9 mouse cellular contexts compared by ENCODE assay signal in the genomic region with DNA sequence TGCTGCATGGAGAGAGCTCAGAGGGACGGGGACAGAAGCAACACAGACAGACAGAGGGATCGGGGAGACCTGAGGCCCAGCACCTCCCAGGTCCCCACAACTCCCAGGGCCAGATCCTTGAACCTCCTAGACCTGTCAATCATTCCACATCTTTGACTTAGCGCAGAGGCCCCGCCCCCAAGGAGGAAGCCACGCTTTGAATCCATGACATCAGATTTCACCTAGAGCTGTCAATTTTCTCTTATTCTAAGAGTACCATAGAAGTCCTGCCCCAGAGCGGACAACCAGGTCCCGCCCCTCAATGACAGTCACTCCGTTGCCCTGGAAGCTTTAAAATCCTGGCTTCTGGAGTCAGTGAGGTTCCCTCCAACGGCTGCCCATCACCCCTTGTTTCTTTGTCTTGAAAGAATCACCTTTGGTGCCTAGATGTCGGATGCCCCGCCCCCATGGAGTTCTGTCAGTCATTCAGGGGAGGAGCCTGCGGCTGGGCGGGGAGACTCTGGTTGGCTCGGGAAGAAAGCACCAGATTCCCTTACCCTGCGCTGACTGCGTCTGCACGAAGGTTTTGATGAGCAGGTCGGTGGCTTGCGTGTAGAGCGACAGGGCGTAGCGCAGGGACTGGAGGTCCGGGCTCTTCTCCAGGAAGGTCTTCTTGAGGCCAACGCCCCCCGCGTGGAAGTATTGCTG. TPM values are rescaled to one million over a fixed set of nuclear protein-coding genes. Genes with fewer than 3 reads are reported as not detected.
DNase-seq lines count a peak whose midpoint lies in the region; ATAC-seq and TF ChIP-seq lines count a peak whose summit lies in the region.
"Had no signal": no experiment of that assay in that cellular context is flagged by ENCODE, and none has a peak within 500 bp of the region (broad histone marks: within the 10 kb centered on the region; RNA-seq: fewer than 3 reads in every experiment).

No protein-coding gene starts in this region.

- no peak overlapping the region for H3K27ac ChIP-seq in cerebellum, adult 2 months (ENCODE audit: insufficient read depth, low read length)
- peak overlapping the region; percentile 20; the same call in 1 of the 2 replicates for H3K27ac ChIP-seq in forebrain, embryonic 16.5 days (ENCODE audit: low read length)
- H3K27ac ChIP-seq in intestine, embryonic 16.5 days (ENCODE audit: low read length): no peak overlapping the region
- H3K27ac ChIP-seq in neural tube, embryonic 14.5 days (ENCODE audit: low read depth, low read length): no peak overlapping the region
- H3K27ac ChIP-seq: macrophage had no signal

- DNase-seq in cerebellum, postnatal 10 days: peak; percentile 70 to 75
- DNase-seq in cerebellum, adult 2 months: no peak
- peak; percentile 79 for DNase-seq in adrenal gland, postnatal 10 days
- peak; percentile 71 to 77 for DNase-seq in lung, adult 18-20 months
- DNase-seq in frontal cortex, adult 2 months (ENCODE audit: extremely low spot score in 1 of 2, low spot score in 1 of 2): no peak

- no peak overlapping the region for H3K9ac ChIP-seq in forebrain, embryonic 16.5 days (replicated peaks; ENCODE audit: low read depth, low read length)
- H3K9ac ChIP-seq in intestine, embryonic 16.5 days (ENCODE audit: low read depth, low read length): 0 out of 2 replicates have a peak overlapping the region, but pooled peaks have one; percentile 19
- 0 out of 2 replicates have a peak overlapping the region, but pooled peaks have one; percentile 2 for H3K9ac ChIP-seq in neural tube, embryonic 14.5 days (replicated peaks; ENCODE audit: low read depth, low read length)

- peak; percentile 54 for ATAC-seq in forebrain, embryonic 16.5 days
- ATAC-seq in intestine, embryonic 16.5 days: peak; percentile 62
- ATAC-seq in neural tube, embryonic 14.5 days (ENCODE audit: low read depth): 0 out of 2 replicates have a peak, but pooled peaks have one; percentile 28

- TF ChIP-seq CTCF in cerebellum, adult 2 months (IDR thresholded peaks at IDR 0.05; ENCODE audit: borderline replicate concordance, insufficient read depth, low read depth, low read length): no peak

- H3K36me3 ChIP-seq in forebrain, embryonic 16.5 days (ENCODE audit: control insufficient read depth, insufficient read depth): no peaks in the 10 kb centered on the region
- no peaks in the 10 kb centered on the region for H3K36me3 ChIP-seq in intestine, embryonic 16.5 days (ENCODE audit: control insufficient read depth, insufficient read depth, low read length)
- H3K36me3 ChIP-seq in neural tube, embryonic 14.5 days (ENCODE audit: control insufficient read depth, insufficient read depth, low read length): peaks cover 7% of the 10 kb centered on the region

- no peak overlapping the region for H3K4me3 ChIP-seq in cerebellum, adult 2 months (replicated peaks; ENCODE audit: insufficient read depth, low read depth, low read length)
- no peak overlapping the region for H3K4me3 ChIP-seq in forebrain, embryonic 16.5 days (replicated peaks; ENCODE audit: low read length)
- H3K4me3 ChIP-seq in intestine, embryonic 16.5 days (ENCODE audit: low read length): peak overlapping the region; percentile 11
- no peak overlapping the region for H3K4me3 ChIP-seq in neural tube, embryonic 14.5 days (ENCODE audit: low read depth, low read length)

- H3K4me2 ChIP-seq in forebrain, embryonic 16.5 days (ENCODE audit: low read length): peak overlapping the region; percentile 10; the same call in 1 of the 2 replicates
- peak overlapping the region; percentile 47 for H3K4me2 ChIP-seq in intestine, embryonic 16.5 days (ENCODE audit: low read depth, low read length)
- peak overlapping the region; percentile 18; the same call in 1 of the 2 replicates for H3K4me2 ChIP-seq in neural tube, embryonic 14.5 days (ENCODE audit: low read depth, low read length)

- no peak for TF ChIP-seq POLR2A in cerebellum, adult 2 months (IDR thresholded peaks at IDR 0.05; ENCODE audit: borderline replicate concordance, insufficient read depth, low read length)

- no peaks in the 10 kb centered on the region for H3K9me3 ChIP-seq in forebrain, embryonic 16.5 days (ENCODE audit: control insufficient read depth, low read length)
- H3K9me3 ChIP-seq in intestine, embryonic 16.5 days (ENCODE audit: control insufficient read depth, low read length): peaks cover 5% of the 10 kb centered on the region; the same call in 1 of the 2 replicates
- H3K9me3 ChIP-seq in neural tube, embryonic 14.5 days (ENCODE audit: control insufficient read depth, low read length): no peaks in the 10 kb centered on the region

- H3K27me3 ChIP-seq in cerebellum, adult 2 months (ENCODE audit: control insufficient read depth, insufficient read depth, low read length): no peaks in the 10 kb centered on the region
- peaks cover 8% of the 10 kb centered on the region for H3K27me3 ChIP-seq in forebrain, embryonic 16.5 days (replicated peaks; ENCODE audit: control insufficient read depth, insufficient read depth, low read length)
- H3K27me3 ChIP-seq in intestine, embryonic 16.5 days (replicated peaks; ENCODE audit: control insufficient read depth, insufficient read depth, low read length): peaks cover 11% of the 10 kb centered on the region
- H3K27me3 ChIP-seq in neural tube, embryonic 14.5 days (ENCODE audit: control insufficient read depth, insufficient read depth, low read length): 0 out of 2 replicates have a peak, but pooled peaks cover 4% of the 10 kb centered on the region

- H3K4me1 ChIP-seq in cerebellum, adult 2 months (ENCODE audit: control insufficient read depth, insufficient read depth, low read length): peaks cover 14% of the 10 kb centered on the region
- peaks cover 8% of the 10 kb centered on the region for H3K4me1 ChIP-seq in forebrain, embryonic 16.5 days (replicated peaks; ENCODE audit: control insufficient read depth, insufficient read depth, low read length)
- peaks cover 19% of the 10 kb centered on the region for H3K4me1 ChIP-seq in intestine, embryonic 16.5 days (ENCODE audit: control insufficient read depth, insufficient read depth, low read length)
- H3K4me1 ChIP-seq in neural tube, embryonic 14.5 days (ENCODE audit: control insufficient read depth, insufficient read depth, low read length): peaks cover 6% of the 10 kb centered on the region

- whole genome bisulfite sequencing in cerebellum, adult 2 months: 39% methylated on average over 26 of the region's 26 CpGs
- WGBS in forebrain, embryonic 16.5 days: 3% methylated on average over 26 of the region's 26 CpGs
- 3% methylated on average over 26 of the region's 26 CpGs for WGBS in intestine, embryonic 16.5 days
- WGBS in neural tube, embryonic 14.5 days: 3% methylated on average over 26 of the region's 26 CpGs

RNA-seq across cellular contexts. Expression of a gene that starts 23.3 kb away (rescaled TPM):
- 74.1 and 77.6 TPM in 2 replicates for polyA plus RNA-seq in cerebellum, adult 2 months (2012; rRNA removed)
- total RNA-seq in adrenal gland, postnatal 10 days (2021): 10 to 100 TPM; 56.3 to 58.9 TPM
- polyA plus RNA-seq in forebrain, embryonic 16.5 days (2015; fragmentation: Nextera tagmentation; extraction: Ambion mirVana): 60.4 and 63.6 TPM in 2 replicates
- polyA plus RNA-seq in intestine, embryonic 16.5 days (2015; fragmentation: Nextera tagmentation; extraction: Ambion mirVana): 68.0 and 70.5 TPM in 2 replicates
- polyA plus RNA-seq in neural tube, embryonic 14.5 days (2014; fragmentation: Nextera tagmentation; extraction: Ambion mirVana): 71.9 and 78.5 TPM in 2 replicates
- polyA plus RNA-seq in frontal cortex, adult 2 months (2012; rRNA removed): 99.4 and 104 TPM in 2 replicates

RNA-seq across cellular contexts. Expression of a gene that starts 36.7 kb away (rescaled TPM):
- 3.4 and 3.7 TPM in 2 replicates for polyA plus RNA-seq in cerebellum, adult 2 months (2012; rRNA removed)
- total RNA-seq in adrenal gland, postnatal 10 days (2021): 1 to 10 TPM; 3.9 to 4.2 TPM
- polyA plus RNA-seq in forebrain, embryonic 16.5 days (2015; fragmentation: Nextera tagmentation; extraction: Ambion mirVana): 6.2 and 8.4 TPM in 2 replicates
- 3.0 and 3.5 TPM in 2 replicates for polyA plus RNA-seq in intestine, embryonic 16.5 days (2015; fragmentation: Nextera tagmentation; extraction: Ambion mirVana)
- polyA plus RNA-seq in neural tube, embryonic 14.5 days (2014; fragmentation: Nextera tagmentation; extraction: Ambion mirVana): 7.5 and 9.3 TPM in 2 replicates
- polyA plus RNA-seq in frontal cortex, adult 2 months (2012; rRNA removed): 4.3 and 4.5 TPM in 2 replicates

RNA-seq across cellular contexts. Expression of a gene that starts 37.4 kb away (rescaled TPM):
- polyA plus RNA-seq in cerebellum, adult 2 months (2012; rRNA removed): 97.3 and 110 TPM in 2 replicates
- 1 to 10 TPM; 3.8 to 7.1 TPM for total RNA-seq in adrenal gland, postnatal 10 days (2021)
- 23.1 and 33.6 TPM in 2 replicates for polyA plus RNA-seq in forebrain, embryonic 16.5 days (2015; fragmentation: Nextera tagmentation; extraction: Ambion mirVana)
- polyA plus RNA-seq in intestine, embryonic 16.5 days (2015; fragmentation: Nextera tagmentation; extraction: Ambion mirVana): 0.98 and 1.2 TPM in 2 replicates
- polyA plus RNA-seq in neural tube, embryonic 14.5 days (2014; fragmentation: Nextera tagmentation; extraction: Ambion mirVana): 17.8 and 20.6 TPM in 2 replicates
- polyA plus RNA-seq in frontal cortex, adult 2 months (2012; rRNA removed): 172 and 176 TPM in 2 replicates

RNA-seq across cellular contexts. Expression of a gene that starts 42.0 kb away (rescaled TPM):
- polyA plus RNA-seq in cerebellum, adult 2 months (2012; rRNA removed): 3.6 and 3.9 TPM in 2 replicates
- total RNA-seq in adrenal gland, postnatal 10 days (2021): 10 to 100 TPM; 18.5 to 25.9 TPM
- 3.4 and 4.1 TPM in 2 replicates for polyA plus RNA-seq in forebrain, embryonic 16.5 days (2015; fragmentation: Nextera tagmentation; extraction: Ambion mirVana)
- polyA plus RNA-seq in intestine, embryonic 16.5 days (2015; fragmentation: Nextera tagmentation; extraction: Ambion mirVana): 11.5 and 13.5 TPM in 2 replicates
- 2.8 and 4.1 TPM in 2 replicates for polyA plus RNA-seq in neural tube, embryonic 14.5 days (2014; fragmentation: Nextera tagmentation; extraction: Ambion mirVana)
- polyA plus RNA-seq in frontal cortex, adult 2 months (2012; rRNA removed): 5.6 and 5.7 TPM in 2 replicates

RNA-seq across cellular contexts. Expression of a gene that starts 42.1 kb away (rescaled TPM):
- polyA plus RNA-seq in cerebellum, adult 2 months (2012; rRNA removed): 42.5 and 42.8 TPM in 2 replicates
- total RNA-seq in adrenal gland, postnatal 10 days (2021): 100 to 1,000 TPM; 233 to 245 TPM
- polyA plus RNA-seq in forebrain, embryonic 16.5 days (2015; fragmentation: Nextera tagmentation; extraction: Ambion mirVana): 167 and 189 TPM in 2 replicates
- polyA plus RNA-seq in intestine, embryonic 16.5 days (2015; fragmentation: Nextera tagmentation; extraction: Ambion mirVana): 244 and 252 TPM in 2 replicates
- 239 and 259 TPM in 2 replicates for polyA plus RNA-seq in neural tube, embryonic 14.5 days (2014; fragmentation: Nextera tagmentation; extraction: Ambion mirVana)
- polyA plus RNA-seq in frontal cortex, adult 2 months (2012; rRNA removed): 45.6 and 51.6 TPM in 2 replicates

Comparison
In these comparisons a context has a peak if more than half of its experiments do, and no peak if none do; other contexts are left out.
1. DNase-seq: peak in cerebellum, postnatal 10 days (2 of 2), adrenal gland, postnatal 10 days (single experiment) and lung, adult 18-20 months (2 of 2); none in cerebellum, adult 2 months (0 of 2) and frontal cortex, adult 2 months (0 of 2).
2. Peak in every context shown above with its lines, with median percentiles within 50 percentile points of each other: ATAC-seq and H3K4me2 ChIP-seq.